In the genomic region with DNA sequence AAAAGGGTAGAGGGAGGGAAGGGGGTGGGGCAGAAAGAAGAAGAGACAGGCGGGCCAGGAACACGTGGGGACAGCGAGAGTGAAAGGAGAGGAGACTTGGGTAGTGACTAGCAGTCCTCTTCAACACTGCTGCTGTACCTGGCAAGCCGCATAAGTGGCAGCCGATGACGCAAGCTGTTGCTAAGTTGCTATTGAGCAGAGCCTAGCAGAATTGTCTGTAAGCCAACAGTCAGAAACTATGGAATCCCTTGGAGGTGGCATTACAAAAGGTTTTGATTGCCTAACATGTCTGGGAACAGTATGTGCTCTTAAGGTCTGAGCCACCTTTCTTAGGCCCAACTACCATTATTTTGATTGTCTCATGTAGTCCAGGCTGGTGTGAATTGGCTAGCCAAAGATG, we compare ENCODE assay signal across 27 mouse cellular contexts. TPM values are rescaled to one million over a fixed set of nuclear protein-coding genes. Genes with fewer than 3 reads are reported as not detected.
DNase-seq lines count a peak whose midpoint lies in the region; ATAC-seq lines count a peak whose summit lies in the region.
"Had no signal": no experiment of that assay in that cellular context is flagged by ENCODE, and none has a peak within 500 bp of the region (broad histone marks: within the 10 kb centered on the region; RNA-seq: fewer than 3 reads in every experiment).

No protein-coding gene starts in this region.

- peak overlapping the region; percentile 28 for H3K4me3 ChIP-seq in megakaryocyte, embryonic 14.5 days (replicated peaks)
- H3K4me3 ChIP-seq: heart, adult 2 months had no signal

- ATAC-seq in megakaryocyte, adult 5-6 weeks (ENCODE audit: poor library complexity, severe bottlenecking) = no peak
- ATAC-seq: forebrain, embryonic 15.5 days; intestine, postnatal 0 days had no signal

- H3K4me1 ChIP-seq in megakaryocyte, embryonic 14.5 days = peaks cover 51% of the 10 kb centered on the region

- intact Hi-C loops in heart, postnatal 14 days (cut with DNase I) = no loop called here

- H3K9me3 ChIP-seq in megakaryocyte, embryonic 14.5 days = no peaks in the 10 kb centered on the region
- H3K9me3 ChIP-seq: embryonic facial prominence, embryonic 15.5 days; forebrain, embryonic 15.5 days; heart, embryonic 13.5 days; hindbrain, embryonic 12.5 days; limb, embryonic 12.5 days; liver, embryonic 13.5 days had no signal

- DNase-seq in R1 (ENCODE audit: low read depth, low spot score) (peak; percentile 42), MN1 (ENCODE audit: low spot score) (no peak)
- peak; percentile 96 for DNase-seq in gonadal fat pad, adult 2 months (ENCODE audit: low read depth)
- no peak for DNase-seq in heart, postnatal 14 days
- no peak for DNase-seq in urinary bladder, adult 18-20 months (ENCODE audit: low spot score in 2 of 2)
- DNase-seq: adrenal gland, adult 2 months; gastrocnemius, postnatal 10 days; heart, adult 2 months; layer of hippocampus, postnatal 36 days; liver, embryonic 13.5 days had no signal

- peaks cover 20% of the 10 kb centered on the region for H3K36me3 ChIP-seq in megakaryocyte, embryonic 14.5 days (replicated peaks; ENCODE audit: low read length)

- peaks cover 30% of the 10 kb centered on the region for H3K27me3 ChIP-seq in megakaryocyte, embryonic 14.5 days (replicated peaks)
- H3K27me3 ChIP-seq: embryonic facial prominence, embryonic 15.5 days; forebrain, embryonic 15.5 days; hindbrain, embryonic 12.5 days had no signal

RNA-seq across cellular contexts. Expression of gene Nsun5, which starts 1.4 kb away (rescaled TPM):
- polyA plus RNA-seq in megakaryocyte, embryonic 14.5 days (2012; ENCODE audit: insufficient read depth, low replicate concordance) = 6.4 and 14.7 TPM in 2 replicates
- 7.0 and 7.4 TPM in 2 replicates for total RNA-seq in megakaryocyte, adult 5-6 weeks (2015)
- total RNA-seq in megakaryocyte, adult 5-6 weeks (2017) = 10.2 and 11.9 TPM in 2 replicates
- 20.4 and 28.4 TPM in 2 replicates for polyA plus RNA-seq in gonadal fat pad, adult 2 months (2012; rRNA removed)
- 10 to 100 TPM; 14.5 to 17.0 TPM for total RNA-seq in heart, postnatal 14 days (2021)

RNA-seq across cellular contexts. Expression of gene Trim50, which starts 15.2 kb away (rescaled TPM):
- not detected in 2 replicates for polyA plus RNA-seq in megakaryocyte, embryonic 14.5 days (2012; ENCODE audit: insufficient read depth, low replicate concordance)
- total RNA-seq in megakaryocyte, adult 5-6 weeks (2015) = not detected in 2 replicates
- total RNA-seq in megakaryocyte, adult 5-6 weeks (2017) = not detected in 2 replicates
- polyA plus RNA-seq in gonadal fat pad, adult 2 months (2012; rRNA removed) = not detected in 2 replicates
- total RNA-seq in heart, postnatal 14 days (2021) = not detected
- total RNA-seq: adrenal gland, adult 2 months; gastrocnemius, postnatal 10 days; heart, postnatal 25 days; layer of hippocampus, adult 8-10 months; layer of hippocampus, postnatal 36 days; left cerebral cortex, postnatal 14 days; megakaryocyte progenitor cell, adult 5-6 weeks; midbrain, postnatal 0 days had no signal
- polyA plus RNA-seq: adrenal gland, adult 2 months; brain, embryonic 14.5 days; embryonic facial prominence, embryonic 15.5 days; forebrain, embryonic 15.5 days; heart, adult 2 months; heart, embryonic 13.5 days; hindbrain, embryonic 12.5 days; kidney, embryonic 14.5 days; limb, embryonic 12.5 days; liver, embryonic 13.5 days; lung, embryonic 14.5 days; midbrain, postnatal 0 days; neural tube, embryonic 11.5 days had no signal

RNA-seq across cellular contexts. Expression of gene Fkbp6, which starts 18.5 kb away (rescaled TPM):
- not detected in 2 replicates for polyA plus RNA-seq in megakaryocyte, embryonic 14.5 days (2012; ENCODE audit: insufficient read depth, low replicate concordance)
- total RNA-seq in megakaryocyte, adult 5-6 weeks (2015) = not detected in 2 replicates
- not detected in 2 replicates for total RNA-seq in megakaryocyte, adult 5-6 weeks (2017)
- 0.10 TPM in 1 of 2 replicates, not detected in the other for polyA plus RNA-seq in gonadal fat pad, adult 2 months (2012; rRNA removed)
- total RNA-seq in heart, postnatal 14 days (2021) = under 1 TPM; 0.29 to 0.61 TPM
- total RNA-seq: adrenal gland, adult 2 months; gastrocnemius, postnatal 10 days; layer of hippocampus, postnatal 36 days had no signal
- polyA plus RNA-seq: adrenal gland, adult 2 months; embryonic facial prominence, embryonic 15.5 days; heart, adult 2 months; hindbrain, embryonic 12.5 days; kidney, embryonic 14.5 days; liver, embryonic 13.5 days; lung, embryonic 14.5 days; neural tube, embryonic 11.5 days had no signal

RNA-seq across cellular contexts. Expression of gene Pom121, which starts 26.0 kb away (rescaled TPM):
- polyA plus RNA-seq in megakaryocyte, embryonic 14.5 days (2012; ENCODE audit: insufficient read depth, low replicate concordance) = 36.0 and 90.7 TPM in 2 replicates
- 35.4 and 37.3 TPM in 2 replicates for total RNA-seq in megakaryocyte, adult 5-6 weeks (2015)
- 5.2 and 7.4 TPM in 2 replicates for total RNA-seq in megakaryocyte, adult 5-6 weeks (2017)
- polyA plus RNA-seq in gonadal fat pad, adult 2 months (2012; rRNA removed) = 7.1 and 13.9 TPM in 2 replicates
- 10 to 100 TPM; 15.8 to 18.2 TPM for total RNA-seq in heart, postnatal 14 days (2021)

Comparison
In these comparisons a context has a peak if more than half of its experiments do, and no peak if none do; other contexts are left out.
1. DNase-seq: peak in R1 (single experiment) and gonadal fat pad, adult 2 months (single experiment); none in heart, postnatal 14 days (0 of 2), urinary bladder, adult 18-20 months (0 of 2) and MN1 (single experiment).